Mouse (Mus musculus) neural tube, embryonic 14.5 days (tissue): ENCODE measurements around the gene Lamp2. TPM values are rescaled to one million over a fixed set of nuclear protein-coding genes. Genes with fewer than 3 reads are reported as not detected.

Source experiments
- ATAC-seq: fragments of 200-750 bp; cut with Nextera tagmentation; 2 replicates; pipeline ENCODE4 v1.8.0; 2017; ENCODE audit warnings: low read depth, mild to moderate bottlenecking, moderate TSS enrichment, moderate library complexity
- H3K27ac ChIP-seq: fragments of 300-500 bp; sonication (generic); 2 replicates; pipeline ENCODE4 v1.5.1; 2014; ENCODE audit warnings: low read depth, mild to moderate bottlenecking, control low read depth, low read length, moderate library complexity, mixed read lengths
- H3K27me3 ChIP-seq: fragments of 300-500 bp; sonication (generic); 2 replicates; pipeline ENCODE4 v1.6.1; 2014; ENCODE audit warnings: low read length; ENCODE audit not compliant: control insufficient read depth, insufficient read depth
- H3K36me3 ChIP-seq: fragments of 300-500 bp; sonication (generic); 2 replicates; pipeline ENCODE4 v1.6.1; 2014; ENCODE audit warnings: low read length, mixed read lengths; ENCODE audit not compliant: control insufficient read depth, insufficient read depth
- H3K4me1 ChIP-seq: fragments of 300-500 bp; sonication (generic); 2 replicates; pipeline ENCODE4 v1.6.1; 2014; ENCODE audit warnings: low read length; ENCODE audit not compliant: control insufficient read depth, insufficient read depth
- H3K4me2 ChIP-seq: fragments of 300-500 bp; sonication (generic); 2 replicates; pipeline ENCODE4 v1.6.1; 2014; ENCODE audit warnings: mild to moderate bottlenecking, low read depth, low read length, control low read depth
- H3K4me3 ChIP-seq: fragments of 300-500 bp; sonication (generic); 2 replicates; pipeline ENCODE4 v1.5.1; 2014; ENCODE audit warnings: low read depth, low read length, control low read depth, mixed read lengths
- H3K9ac ChIP-seq: fragments of 300-500 bp; sonication (generic); replicated peaks from 2 replicates; pipeline ENCODE4 v1.6.1; 2014; ENCODE audit warnings: low read depth, mild to moderate bottlenecking, control low read depth, low read length, mixed read lengths
- H3K9me3 ChIP-seq: fragments of 300-500 bp; sonication (generic); 2 replicates; pipeline ENCODE4 v1.6.1; 2016; ENCODE audit warnings: low read length; ENCODE audit not compliant: control insufficient read depth
- WGBS: fragments of 180-500 bp; shearing (Covaris S2); extraction: QIAGEN DNeasy Blood & Tissue Kit; methylation state at CpG from one replicate; pipeline ENCODE4 v1.1.7; 2014; 5-methylcytosine and 5-hydroxymethylcytosine counted together
- polyA plus RNA-seq: library from polyadenylated mRNA; unstranded; fragments of >200 nt; fragmentation: Nextera tagmentation; extraction: Ambion mirVana; gene quantifications from 2 replicates; pipeline ENCODE4 v1.2.1, GENCODE M21; 2014

Lamp2 gene
- polyA plus RNA-seq, 1 experiment from 2014 or later, result 61.4 TPM

DNA sequence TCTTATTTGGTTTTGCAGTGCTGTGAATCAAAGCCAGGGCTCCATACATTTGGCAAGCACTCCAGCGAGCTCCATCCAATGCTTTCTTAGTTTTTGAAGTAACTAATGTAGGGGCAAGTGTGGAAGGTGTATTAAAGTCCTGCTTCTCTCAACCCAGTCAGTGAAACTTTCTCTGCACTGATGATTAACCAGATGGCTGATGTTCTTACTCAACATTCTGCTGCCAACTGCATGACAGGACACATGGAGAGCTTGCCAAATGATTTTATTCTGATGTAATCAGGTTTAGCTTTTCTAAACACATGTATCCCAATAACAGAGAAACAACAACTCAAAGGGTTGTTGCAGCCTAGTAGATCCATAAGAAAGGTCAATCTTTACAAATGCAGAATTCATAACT, 13.8 kb downstream of the Lamp2 start:
- no peak overlapping the region for H3K27ac ChIP-seq
- no peak overlapping the region for H3K4me2 ChIP-seq
- H3K9ac ChIP-seq, result no peak overlapping the region
- 77% methylated on average over 1 of the region's 1 CpGs for WGBS
- H3K4me3 ChIP-seq, result no peak overlapping the region
- ATAC-seq, result no peak
- no peaks in the 10 kb centered on the region for H3K9me3 ChIP-seq
- no peaks in the 10 kb centered on the region for H3K4me1 ChIP-seq
- no peaks in the 10 kb centered on the region for H3K36me3 ChIP-seq
- H3K27me3 ChIP-seq, result no peaks in the 10 kb centered on the region

DNA sequence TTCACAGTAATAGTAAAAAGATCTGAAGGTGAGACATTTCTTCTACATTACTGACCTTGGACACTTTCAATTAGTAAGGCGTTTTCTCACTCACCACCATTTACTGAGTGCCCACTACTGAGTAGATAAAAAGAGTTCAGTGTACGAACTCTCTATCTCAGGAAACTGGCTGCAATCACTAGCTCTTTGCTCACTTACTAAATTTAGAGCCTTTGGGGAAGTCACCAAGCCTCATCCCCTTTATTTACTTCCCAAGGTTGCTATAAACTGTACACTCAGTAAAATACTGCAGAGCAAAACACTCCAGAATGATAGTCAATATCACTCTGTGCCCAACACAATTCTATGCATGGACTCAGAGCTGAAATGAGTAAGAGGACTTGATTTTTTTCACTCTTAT, 16.6 kb downstream of the Lamp2 start:
- Histone ChIP-seq H3K9me3 (no peaks in the 10 kb centered on the region), H3K27ac (no peak overlapping the region), H3K4me2 (no peak overlapping the region), H3K4me3 (no peak overlapping the region), H3K4me1 (no peaks in the 10 kb centered on the region), H3K9ac (no peak overlapping the region), H3K27me3 (no peaks in the 10 kb centered on the region), H3K36me3 (no peaks in the 10 kb centered on the region)
- WGBS, result 73% methylated on average over 2 of the region's 2 CpGs
- no peak for ATAC-seq

- 54% methylated on average over 7 of the region's 7 CpGs for WGBS
- H3K9ac ChIP-seq, result no peak overlapping the region
- H3K36me3 ChIP-seq, result no peaks in the 10 kb centered on the region
- H3K4me1 ChIP-seq, result no peaks in the 10 kb centered on the region
- no peak overlapping the region for H3K4me3 ChIP-seq
- no peaks in the 10 kb centered on the region for H3K9me3 ChIP-seq
- no peaks in the 10 kb centered on the region for H3K27me3 ChIP-seq
- H3K27ac ChIP-seq, result no peak overlapping the region
- H3K4me2 ChIP-seq, result no peak overlapping the region
- ATAC-seq, result peak; percentile 86
Observed at GRCm38 (mm10) chrX:38438147-38438791, 18.0 kb downstream of the Lamp2 start.

DNA sequence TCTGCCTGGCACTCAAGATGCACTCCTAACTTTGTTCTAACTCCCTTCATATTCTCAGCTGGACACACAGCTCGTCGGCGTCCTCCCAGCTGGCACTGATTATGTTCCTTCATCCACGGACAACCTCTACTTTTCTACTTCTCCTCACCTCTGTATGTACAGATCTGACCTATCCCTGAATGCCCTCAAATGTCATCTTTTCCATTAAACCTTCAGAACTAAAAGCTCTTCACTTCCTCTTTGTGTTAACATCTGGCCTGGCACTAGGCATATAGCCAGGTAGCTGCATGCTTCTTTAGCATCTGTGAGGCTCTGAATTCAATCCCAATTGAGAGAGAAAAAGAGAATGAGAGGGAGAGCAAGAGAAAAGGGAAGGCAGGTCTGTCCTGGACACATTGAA, 26.8 kb downstream of the Lamp2 start:
- Histone ChIP-seq H3K9me3 (no peaks in the 10 kb centered on the region), H3K9ac (no peak overlapping the region), H3K27me3 (no peaks in the 10 kb centered on the region), H3K27ac (no peak overlapping the region), H3K36me3 (no peaks in the 10 kb centered on the region), H3K4me3 (no peak overlapping the region), H3K4me1 (no peaks in the 10 kb centered on the region), H3K4me2 (no peak overlapping the region)
- no peak for ATAC-seq
- WGBS, result 91% methylated on average over 4 of the region's 4 CpGs

DNA sequence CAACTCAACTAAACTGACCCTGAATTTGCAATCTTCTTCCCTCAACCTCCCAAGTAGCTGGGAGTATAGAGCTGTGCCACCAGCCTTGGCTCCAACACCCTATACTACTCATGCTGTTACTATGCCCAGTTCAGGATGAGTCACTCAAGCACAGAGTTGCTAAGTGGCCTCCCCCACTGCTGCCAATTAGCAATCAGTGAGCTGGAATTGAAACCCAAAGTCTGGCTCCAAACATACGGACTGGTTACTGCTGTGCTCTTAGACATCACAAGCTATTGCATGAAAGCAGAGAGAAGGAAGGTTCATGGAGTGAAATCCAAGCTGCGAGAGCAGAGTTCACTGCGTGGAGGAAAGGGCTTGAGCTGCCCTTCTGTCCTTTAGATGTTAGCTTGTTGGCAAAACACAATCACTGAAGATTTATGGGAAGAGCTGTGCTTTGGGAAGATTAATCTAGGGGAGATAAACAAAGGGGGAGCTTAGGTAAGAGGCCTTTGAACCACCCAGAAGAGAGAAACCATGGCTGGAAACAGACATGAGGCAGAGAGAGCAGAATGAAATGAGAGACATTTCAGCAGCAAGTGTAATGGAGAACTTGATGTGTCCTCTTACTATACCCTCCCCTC, 27.3 kb downstream of the Lamp2 start:
- no peak for ATAC-seq

DNA sequence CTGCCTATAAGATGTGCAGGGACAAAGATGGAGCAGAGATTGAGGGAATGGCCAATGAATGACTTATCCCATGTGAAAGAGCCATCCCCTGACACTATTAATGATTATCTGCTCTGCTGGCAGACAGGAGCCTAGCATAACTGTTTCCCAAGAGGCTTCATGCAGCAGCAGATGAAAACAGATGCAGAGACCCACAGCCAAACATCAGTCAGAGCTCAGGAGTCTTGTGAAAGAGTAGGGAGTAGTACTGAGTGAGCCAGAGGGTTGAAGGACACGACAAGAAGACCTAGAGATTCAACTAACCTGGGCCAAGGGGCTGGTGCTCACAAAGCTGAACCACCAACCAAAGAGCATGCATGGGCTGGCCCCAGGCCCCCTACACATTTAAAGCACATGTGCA, 30.2 kb downstream of the Lamp2 start:
- no peak overlapping the region for H3K4me3 ChIP-seq
- no peak for ATAC-seq
- no peak overlapping the region for H3K27ac ChIP-seq
- H3K4me2 ChIP-seq, result no peak overlapping the region
- H3K27me3 ChIP-seq, result no peaks in the 10 kb centered on the region
- 80% methylated on average over 1 of the region's 1 CpGs for WGBS
- no peak overlapping the region for H3K9ac ChIP-seq
- no peaks in the 10 kb centered on the region for H3K4me1 ChIP-seq
- H3K9me3 ChIP-seq, result no peaks in the 10 kb centered on the region
- no peaks in the 10 kb centered on the region for H3K36me3 ChIP-seq

More for the DNA sequence above, 27.3 kb downstream of the Lamp2 start:
- Histone ChIP-seq H3K36me3 (no peaks in the 10 kb centered on the region), H3K27ac (no peak overlapping the region), H3K4me1 (no peaks in the 10 kb centered on the region), H3K4me3 (no peak overlapping the region), H3K4me2 (no peak overlapping the region), H3K9ac (no peak overlapping the region), H3K27me3 (no peaks in the 10 kb centered on the region), H3K9me3 (no peaks in the 10 kb centered on the region)
- 77% methylated on average over 3 of the region's 3 CpGs for WGBS

DNA sequence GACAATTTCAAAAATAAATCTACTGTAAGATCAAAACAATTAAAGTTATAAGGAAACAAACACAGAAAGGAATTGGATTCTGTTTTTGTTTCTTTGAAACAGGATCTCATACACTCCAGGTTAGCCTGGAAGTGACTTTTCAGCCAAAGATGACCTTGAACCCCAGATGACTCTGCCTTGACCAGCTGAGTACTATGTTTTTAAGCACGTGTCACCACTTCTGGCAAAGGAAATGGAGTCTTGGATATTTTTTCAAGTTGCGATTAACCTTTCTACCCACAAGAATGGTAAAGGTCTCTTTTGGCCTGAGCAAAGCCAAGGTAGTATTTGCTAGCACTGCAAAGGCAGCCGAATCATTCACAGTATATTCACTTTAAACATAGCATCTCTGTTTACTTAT, 33.2 kb downstream of the Lamp2 start:
- H3K4me3 ChIP-seq, result no peak overlapping the region
- no peaks in the 10 kb centered on the region for H3K9me3 ChIP-seq
- H3K9ac ChIP-seq, result no peak overlapping the region
- H3K4me2 ChIP-seq, result no peak overlapping the region
- 87% methylated on average over 3 of the region's 3 CpGs for WGBS
- H3K36me3 ChIP-seq, result no peaks in the 10 kb centered on the region
- H3K27me3 ChIP-seq, result no peaks in the 10 kb centered on the region
- H3K27ac ChIP-seq, result no peak overlapping the region
- no peak for ATAC-seq
- H3K4me1 ChIP-seq, result no peaks in the 10 kb centered on the region

GRCm38 (mm10) chrX:38422396-38422795, 33.9 kb downstream of the Lamp2 start:
- Histone ChIP-seq H3K4me1 (no peaks in the 10 kb centered on the region), H3K27ac (no peak overlapping the region), H3K4me3 (no peak overlapping the region), H3K27me3 (no peaks in the 10 kb centered on the region), H3K9ac (no peak overlapping the region), H3K9me3 (no peaks in the 10 kb centered on the region), H3K36me3 (no peaks in the 10 kb centered on the region), H3K4me2 (no peak overlapping the region)
- no peak for ATAC-seq
- WGBS, result 71% methylated on average over 3 of the region's 3 CpGs

DNA sequence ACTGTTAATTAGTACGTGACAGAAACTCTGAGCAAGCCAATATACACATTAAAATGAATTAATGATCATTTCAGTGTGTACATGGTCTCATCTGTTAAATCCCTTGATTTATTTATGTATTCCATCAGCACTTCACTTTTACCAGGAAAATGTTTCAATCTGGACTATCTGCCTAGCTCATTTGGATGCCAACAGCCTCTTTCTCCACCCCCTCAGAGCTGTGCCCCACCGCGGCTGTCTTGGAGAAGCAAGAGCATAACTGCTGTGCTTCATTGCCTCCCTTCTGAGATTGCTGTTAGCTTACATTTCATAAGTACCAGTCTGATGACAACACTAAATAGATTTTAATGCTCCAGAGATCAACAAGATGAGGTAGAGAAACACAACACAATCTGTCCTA, 52.4 kb downstream of the Lamp2 start:
- Histone ChIP-seq H3K36me3 (no peaks in the 10 kb centered on the region), H3K9me3 (no peaks in the 10 kb centered on the region), H3K9ac (no peak overlapping the region), H3K4me1 (no peaks in the 10 kb centered on the region), H3K4me3 (no peak overlapping the region), H3K4me2 (no peak overlapping the region), H3K27ac (no peak overlapping the region), H3K27me3 (no peaks in the 10 kb centered on the region)
- 50% methylated on average over 3 of the region's 3 CpGs for WGBS
- peak; percentile 86 for ATAC-seq
